Mouse (Mus musculus) hindbrain, embryonic 14.5 days (tissue): Measurements from ENCODE around the gene Cenpu. TPM values are rescaled to one million over a fixed set of nuclear protein-coding genes. Genes with fewer than 3 reads are reported as not detected.

Experiments
- ATAC-seq: fragments of 200-750 bp; cut with Nextera tagmentation; 2 replicates; pipeline ENCODE4 v1.8.0; 2017; ENCODE audit warnings: moderate number of reproducible peaks, mild to moderate bottlenecking, moderate TSS enrichment, moderate library complexity; ENCODE audit not compliant: low FRiP score
- DNase-seq: peaks from one replicate; pipeline ENCODE4 v3.0.0-alpha.2; 2015; ENCODE audit warnings: low spot score
- H3K27ac ChIP-seq: fragments of 300-500 bp; sonication (generic); 2 replicates; pipeline ENCODE4 v1.5.1; 2014; ENCODE audit warnings: mild to moderate bottlenecking, moderate library complexity
- H3K27me3 ChIP-seq: fragments of 300-500 bp; sonication (generic); 2 replicates; pipeline ENCODE4 v1.6.1; 2014; ENCODE audit warnings: mild to moderate bottlenecking, low read length, mixed read lengths; ENCODE audit not compliant: control insufficient read depth, insufficient read depth
- H3K36me3 ChIP-seq: fragments of 300-500 bp; sonication (generic); replicated peaks from 2 replicates; pipeline ENCODE4 v1.6.1; 2014; ENCODE audit not compliant: control insufficient read depth, insufficient read depth
- H3K4me1 ChIP-seq: fragments of 300-500 bp; sonication (generic); replicated peaks from 2 replicates; pipeline ENCODE4 v1.6.1; 2014; ENCODE audit warnings: antibody characterized with exemption, low read length, mixed read lengths; ENCODE audit not compliant: control insufficient read depth, insufficient read depth
- H3K4me2 ChIP-seq: fragments of 300-500 bp; sonication (generic); replicated peaks from 2 replicates; pipeline ENCODE4 v1.6.1; 2014; ENCODE audit warnings: mild to moderate bottlenecking, moderate library complexity
- H3K4me3 ChIP-seq: fragments of 300-500 bp; sonication (generic); replicated peaks from 2 replicates; pipeline ENCODE4 v1.5.1; 2014; ENCODE audit warnings: mild to moderate bottlenecking, low read length
- H3K9ac ChIP-seq: fragments of 300-500 bp; sonication (generic); 2 replicates; pipeline ENCODE4 v1.6.1; 2014
- H3K9me3 ChIP-seq: fragments of 300-500 bp; sonication (generic); 2 replicates; pipeline ENCODE4 v1.6.1; 2016; ENCODE audit warnings: low read length; ENCODE audit not compliant: control insufficient read depth
- WGBS: fragments of 180-500 bp; shearing (Covaris S2); extraction: QIAGEN DNeasy Blood & Tissue Kit; methylation state at CpG from one replicate; pipeline ENCODE4 v1.1.7; 2014; 5-methylcytosine and 5-hydroxymethylcytosine counted together
- polyA plus RNA-seq: library from polyadenylated mRNA; unstranded; fragments of >200 nt; fragmentation: Nextera tagmentation; extraction: Ambion mirVana; gene quantifications from 2 replicates; pipeline ENCODE4 v1.2.1, GENCODE M21; 2014

Cenpu gene
- polyA plus RNA-seq, 1 experiment from 2014 or later: 6.2 TPM

DNA sequence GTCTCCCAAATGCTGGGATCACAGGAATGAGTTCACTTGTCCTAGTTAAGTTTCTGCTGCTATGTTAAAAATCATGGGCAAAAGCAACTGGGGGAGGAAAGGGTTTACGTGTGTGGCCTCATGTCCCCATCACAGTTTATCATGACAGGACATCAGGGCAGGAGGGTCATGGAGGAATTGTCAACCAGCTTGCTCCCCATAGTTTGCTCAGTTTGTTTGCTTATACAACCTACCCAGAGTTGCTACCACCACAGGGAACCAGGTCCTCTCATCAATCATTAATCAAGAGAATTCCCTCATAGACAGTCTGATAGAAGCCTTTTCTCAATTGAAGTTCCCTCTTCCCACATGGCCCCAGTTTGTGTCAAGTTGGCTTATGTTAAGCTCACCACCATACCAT is 37.8 kb upstream of the Cenpu start:
- H3K9ac ChIP-seq: no peak overlapping the region
- 89% methylated on average over 1 of the region's 1 CpGs for WGBS
- no peaks in the 10 kb centered on the region for H3K27me3 ChIP-seq
- H3K4me3 ChIP-seq: no peak overlapping the region
- H3K9me3 ChIP-seq: no peaks in the 10 kb centered on the region
- ATAC-seq (no peak), DNase-seq (no peak)
- no peaks in the 10 kb centered on the region for H3K4me1 ChIP-seq
- peaks cover 12% of the 10 kb centered on the region; the same call in 1 of the 2 replicates for H3K36me3 ChIP-seq
- no peak overlapping the region for H3K27ac ChIP-seq
- H3K4me2 ChIP-seq: no peak overlapping the region

- H3K9me3 ChIP-seq: no peaks in the 10 kb centered on the region
- no peak overlapping the region for H3K9ac ChIP-seq
- H3K27ac ChIP-seq: no peak overlapping the region
- 89% methylated on average over 6 of the region's 6 CpGs for WGBS
- DNase-seq (no peak), ATAC-seq (no peak)
- H3K4me3 ChIP-seq: no peak overlapping the region
- H3K4me1 ChIP-seq: no peaks in the 10 kb centered on the region
- no peaks in the 10 kb centered on the region for H3K27me3 ChIP-seq
- H3K4me2 ChIP-seq: no peak overlapping the region
- peaks cover 3% of the 10 kb centered on the region; the same call in 1 of the 2 replicates for H3K36me3 ChIP-seq
These were observed 31.2 kb upstream of the Cenpu start for GRCm38 (mm10) chr8:46520667-46521066.

- 84% methylated on average over 8 of the region's 8 CpGs for WGBS
- Histone ChIP-seq H3K4me2 (no peak overlapping the region), H3K9ac (no peak overlapping the region), H3K36me3 (no peaks in the 10 kb centered on the region; the same call in 1 of the 2 replicates), H3K27ac (no peak overlapping the region), H3K4me3 (no peak overlapping the region), H3K9me3 (no peaks in the 10 kb centered on the region), H3K4me1 (no peaks in the 10 kb centered on the region), H3K27me3 (no peaks in the 10 kb centered on the region)
- DNase-seq: no peak
- no peak for ATAC-seq
These were observed 25.7 kb upstream of the Cenpu start for GRCm38 (mm10) chr8:46526098-46526497.

GRCm38 (mm10) chr8:46526821-46527220 is 25.0 kb upstream of the Cenpu start:
- peaks cover 2% of the 10 kb centered on the region for H3K36me3 ChIP-seq
- no peaks in the 10 kb centered on the region for H3K27me3 ChIP-seq
- 74% methylated on average over 10 of the region's 10 CpGs for WGBS
- H3K27ac ChIP-seq: no peak overlapping the region
- no peak for ATAC-seq
- H3K4me3 ChIP-seq: no peak overlapping the region
- no peak overlapping the region for H3K9ac ChIP-seq
- DNase-seq: peak; percentile 28
- H3K4me1 ChIP-seq: no peaks in the 10 kb centered on the region
- no peaks in the 10 kb centered on the region for H3K9me3 ChIP-seq
- no peak overlapping the region for H3K4me2 ChIP-seq

DNA sequence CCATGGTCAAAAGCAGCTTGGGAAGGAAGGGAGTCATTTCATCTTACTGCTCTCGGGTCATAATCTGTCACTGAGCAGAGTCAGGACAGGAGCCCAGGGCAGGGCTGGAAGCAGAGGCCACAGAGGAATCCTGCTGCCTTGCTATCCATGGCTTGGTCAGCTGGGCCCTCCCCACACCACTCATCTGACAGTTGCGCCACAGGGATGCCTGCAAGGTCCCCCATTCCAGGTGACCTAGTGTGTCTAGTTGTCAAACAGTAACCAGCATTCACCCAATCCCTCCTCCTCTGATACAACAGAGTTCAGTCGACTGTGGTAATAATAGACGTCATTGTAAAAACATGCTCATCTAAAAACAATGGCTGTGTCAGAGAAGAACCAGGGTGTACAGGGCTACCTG is 22.3 kb upstream of the Cenpu start:
- Histone ChIP-seq H3K4me3 (no peak overlapping the region), H3K27me3 (no peaks in the 10 kb centered on the region), H3K36me3 (peaks cover 11% of the 10 kb centered on the region), H3K9ac (no peak overlapping the region), H3K4me1 (no peaks in the 10 kb centered on the region), H3K4me2 (no peak overlapping the region), H3K9me3 (no peaks in the 10 kb centered on the region), H3K27ac (no peak overlapping the region)
- DNase-seq: no peak
- ATAC-seq: no peak
- WGBS: 75% methylated on average over 4 of the region's 4 CpGs

DNA sequence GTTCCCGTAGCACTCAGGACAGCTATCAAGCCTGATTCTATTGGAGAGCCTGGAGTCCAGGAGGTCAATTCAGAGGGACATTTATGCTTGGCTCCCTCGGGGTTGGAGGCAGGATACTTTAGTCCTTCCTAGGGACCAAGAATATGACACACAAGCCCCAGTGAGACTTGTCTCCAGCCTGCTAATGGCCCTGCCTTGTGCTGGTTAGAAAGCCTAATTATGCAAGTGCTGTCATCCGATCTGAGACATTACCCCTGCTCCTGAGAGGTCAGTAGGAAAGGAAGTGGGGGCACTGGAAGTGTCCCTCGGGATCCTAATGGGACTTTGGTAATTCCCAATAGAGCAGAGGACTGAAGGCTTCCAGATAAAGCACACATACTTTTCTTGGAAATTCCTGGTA is 21.3 kb upstream of the Cenpu start:
- WGBS: 54% methylated on average over 4 of the region's 4 CpGs
- ATAC-seq (no peak), DNase-seq (no peak)
- Histone ChIP-seq H3K4me1 (no peaks in the 10 kb centered on the region), H3K27ac (no peak overlapping the region), H3K4me2 (no peak overlapping the region), H3K9ac (no peak overlapping the region), H3K27me3 (no peaks in the 10 kb centered on the region), H3K4me3 (no peak overlapping the region), H3K36me3 (peaks cover 16% of the 10 kb centered on the region), H3K9me3 (no peaks in the 10 kb centered on the region)

- Histone ChIP-seq H3K9ac (no peak overlapping the region), H3K27ac (no peak overlapping the region), H3K4me2 (no peak overlapping the region), H3K4me3 (no peak overlapping the region), H3K9me3 (no peaks in the 10 kb centered on the region), H3K27me3 (no peaks in the 10 kb centered on the region), H3K36me3 (peaks cover 23% of the 10 kb centered on the region), H3K4me1 (no peaks in the 10 kb centered on the region)
- DNase-seq (no peak), ATAC-seq (no peak)
- 84% methylated on average over 7 of the region's 7 CpGs for WGBS
These were observed 17.9 kb upstream of the Cenpu start for GRCm38 (mm10) chr8:46533926-46534325.

GRCm38 (mm10) chr8:46539701-46540100 is 12.1 kb upstream of the Cenpu start:
- Histone ChIP-seq H3K9me3 (no peaks in the 10 kb centered on the region), H3K27me3 (no peaks in the 10 kb centered on the region), H3K4me2 (no peak overlapping the region), H3K4me1 (no peaks in the 10 kb centered on the region), H3K36me3 (peaks cover 10% of the 10 kb centered on the region), H3K9ac (no peak overlapping the region), H3K27ac (no peak overlapping the region), H3K4me3 (no peak overlapping the region)
- ATAC-seq: peak; percentile 74
- WGBS: 39% methylated on average over 5 of the region's 5 CpGs
- DNase-seq: peak; percentile 52

GRCm38 (mm10) chr8:46543191-46543590 is 8.6 kb upstream of the Cenpu start:
- Histone ChIP-seq H3K4me1 (no peaks in the 10 kb centered on the region), H3K4me3 (no peak overlapping the region), H3K9me3 (no peaks in the 10 kb centered on the region), H3K27ac (no peak overlapping the region), H3K4me2 (no peak overlapping the region), H3K36me3 (no peaks in the 10 kb centered on the region), H3K9ac (no peak overlapping the region), H3K27me3 (no peaks in the 10 kb centered on the region)
- ATAC-seq (no peak), DNase-seq (no peak)
- WGBS: 82% methylated on average over 7 of the region's 7 CpGs

DNA sequence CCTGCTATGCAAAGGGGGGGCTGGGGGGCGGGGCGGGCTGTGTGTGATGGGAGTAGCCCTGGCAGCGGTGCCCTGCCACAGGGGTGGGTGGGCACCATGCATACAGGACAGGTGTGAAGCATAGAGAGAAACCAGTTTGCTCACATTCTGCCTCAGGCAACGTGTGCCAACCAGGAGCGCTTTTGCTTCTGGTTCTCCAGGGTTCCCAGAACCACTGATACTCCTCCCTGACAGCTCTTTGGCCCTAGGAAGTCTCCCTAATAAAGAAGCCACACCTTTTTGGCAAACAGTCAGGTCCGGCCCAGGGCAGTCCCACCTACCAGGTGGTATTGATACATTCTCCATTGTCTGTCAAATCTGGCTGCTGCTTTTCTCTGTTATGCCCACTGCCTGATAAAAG is 8.2 kb upstream of the Cenpu start:
- no peaks in the 10 kb centered on the region for H3K27me3 ChIP-seq
- DNase-seq: no peak
- no peak overlapping the region for H3K4me3 ChIP-seq
- H3K36me3 ChIP-seq: no peaks in the 10 kb centered on the region
- no peak overlapping the region for H3K4me2 ChIP-seq
- H3K9ac ChIP-seq: no peak overlapping the region
- WGBS: 75% methylated on average over 6 of the region's 6 CpGs
- H3K4me1 ChIP-seq: no peaks in the 10 kb centered on the region
- no peaks in the 10 kb centered on the region for H3K9me3 ChIP-seq
- no peak for ATAC-seq
- no peak overlapping the region for H3K27ac ChIP-seq
